Mouse (Mus musculus) embryonic facial prominence, embryonic 13.5 days (tissue): ENCODE measurements around the gene Eddm3b. TPM values are rescaled to one million over a fixed set of nuclear protein-coding genes. Genes with fewer than 3 reads are reported as not detected.
"Not testable (repeated sequence)": the region's sequence is repeated elsewhere in the genome, so short reads cannot be mapped to it uniquely, and the experiment has no call there.

Experiments
- ATAC-seq: fragments of 200-750 bp; cut with Nextera tagmentation; 2 replicates; pipeline ENCODE4 v1.8.0; 2017; ENCODE audit warnings: low read depth; ENCODE audit not compliant: insufficient number of reproducible peaks, insufficient read depth, low FRiP score, low TSS enrichment
- H3K27ac ChIP-seq: fragments of 300-500 bp; sonication (generic); 2 replicates; pipeline ENCODE4 v1.5.1; 2015; ENCODE audit warnings: moderate library complexity, mild to moderate bottlenecking, inconsistent platforms
- H3K27me3 ChIP-seq: fragments of 300-500 bp; sonication (generic); 2 replicates; pipeline ENCODE4 v1.6.1; 2015; ENCODE audit warnings: mild to moderate bottlenecking, inconsistent platforms
- H3K36me3 ChIP-seq: fragments of 300-500 bp; sonication (generic); 2 replicates; pipeline ENCODE4 v1.6.1; 2015; ENCODE audit warnings: mild to moderate bottlenecking, inconsistent platforms
- H3K4me1 ChIP-seq: fragments of 300-500 bp; sonication (generic); 2 replicates; pipeline ENCODE4 v1.6.1; 2015; ENCODE audit warnings: inconsistent platforms
- H3K4me2 ChIP-seq: fragments of 300-500 bp; sonication (generic); 2 replicates; pipeline ENCODE4 v1.6.1; 2015; ENCODE audit warnings: moderate library complexity, mild to moderate bottlenecking, inconsistent platforms
- H3K4me3 ChIP-seq: fragments of 300-500 bp; sonication (generic); 2 replicates; pipeline ENCODE4 v1.5.1; 2015; ENCODE audit warnings: mild to moderate bottlenecking, inconsistent platforms
- H3K9ac ChIP-seq: fragments of 300-500 bp; sonication (generic); 2 replicates; pipeline ENCODE4 v1.6.1; 2015; ENCODE audit warnings: mild to moderate bottlenecking, inconsistent platforms
- H3K9me3 ChIP-seq: fragments of 300-500 bp; sonication (generic); 2 replicates; pipeline ENCODE4 v1.6.1; 2016; ENCODE audit warnings: inconsistent platforms
- whole genome bisulfite sequencing: fragments of 180-500 bp; shearing (Covaris S2); methylation state at CpG from one replicate; pipeline ENCODE4 v1.1.7; 2015; ENCODE audit warnings: mixed read lengths; 5-methylcytosine and 5-hydroxymethylcytosine counted together
- polyA plus RNA-seq: library from polyadenylated mRNA; unstranded; fragments of >200 nt; fragmentation: Nextera tagmentation; extraction: Ambion mirVana; gene quantifications from 2 replicates; pipeline ENCODE4 v1.2.1, GENCODE M21; 2015

The Eddm3b gene
- polyA plus RNA-seq, 1 experiment from 2014 or later = not detected

DNA sequence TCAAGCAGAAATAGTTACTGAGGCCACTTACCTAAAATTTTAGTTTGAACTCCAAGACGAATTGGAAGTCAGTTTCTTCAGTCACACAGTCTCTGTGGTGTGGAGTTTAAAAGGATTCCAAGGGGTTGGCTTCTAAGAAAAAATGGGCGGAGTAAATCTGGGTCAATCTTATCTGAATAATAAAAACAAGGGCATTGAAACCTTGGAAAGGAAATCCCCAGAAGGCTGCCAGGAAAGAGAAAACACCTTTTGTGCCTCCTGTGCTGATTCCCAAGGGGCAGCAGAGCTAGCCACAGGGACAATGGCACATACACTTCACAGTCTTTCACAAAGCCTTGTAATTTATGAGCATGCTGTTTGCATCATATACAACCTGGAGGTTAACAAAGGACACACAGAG lies 32.5 kb downstream of the Eddm3b start, which contains the start of gene Rnase1:
TSS of gene Rnase1 (minus strand) at position 101 of the 400 bp plus-strand sequence.
- no peaks in the 10 kb centered on the region for H3K9me3 ChIP-seq
- no peak within 1 kb of the TSS for H3K4me3 ChIP-seq
- ATAC-seq = no peak
- 51% methylated on average over 2 of the region's 2 CpGs for WGBS
- H3K9ac ChIP-seq = no peak within 1 kb of the TSS
- no peaks in the 10 kb centered on the region for H3K36me3 ChIP-seq
- no peaks in the 10 kb centered on the region for H3K4me1 ChIP-seq
- H3K27ac ChIP-seq = no peak within 1 kb of the TSS
- H3K27me3 ChIP-seq = no peaks in the 10 kb centered on the region
- H3K4me2 ChIP-seq = no peak within 1 kb of the TSS

DNA sequence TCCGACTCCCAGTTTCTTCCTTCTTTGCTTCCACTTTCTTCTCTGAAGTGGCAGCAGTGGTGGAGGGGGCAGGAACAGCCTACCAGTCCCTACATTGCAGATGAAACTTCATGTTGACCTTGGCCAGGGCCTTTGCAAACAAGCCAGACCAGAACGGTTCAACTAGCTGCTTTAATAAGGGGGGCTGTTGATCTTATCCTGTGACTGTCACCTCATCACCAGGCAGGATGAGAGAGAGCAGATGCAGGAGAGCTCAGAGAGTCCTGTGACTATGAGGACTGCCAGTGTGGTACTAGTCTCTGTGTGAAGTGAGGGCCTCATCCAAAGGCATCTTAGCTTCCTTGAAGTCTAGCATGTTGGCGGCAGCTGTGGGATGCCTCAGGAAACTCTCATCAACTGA lies 33.8 kb downstream of the Eddm3b start:
- ATAC-seq = no peak
- Histone ChIP-seq H3K27ac (no peak overlapping the region), H3K4me1 (no peaks in the 10 kb centered on the region), H3K4me2 (no peak overlapping the region), H3K9ac (no peak overlapping the region), H3K9me3 (no peaks in the 10 kb centered on the region), H3K4me3 (no peak overlapping the region), H3K36me3 (no peaks in the 10 kb centered on the region), H3K27me3 (no peaks in the 10 kb centered on the region)
- 81% methylated on average over 3 of the region's 3 CpGs for WGBS

DNA sequence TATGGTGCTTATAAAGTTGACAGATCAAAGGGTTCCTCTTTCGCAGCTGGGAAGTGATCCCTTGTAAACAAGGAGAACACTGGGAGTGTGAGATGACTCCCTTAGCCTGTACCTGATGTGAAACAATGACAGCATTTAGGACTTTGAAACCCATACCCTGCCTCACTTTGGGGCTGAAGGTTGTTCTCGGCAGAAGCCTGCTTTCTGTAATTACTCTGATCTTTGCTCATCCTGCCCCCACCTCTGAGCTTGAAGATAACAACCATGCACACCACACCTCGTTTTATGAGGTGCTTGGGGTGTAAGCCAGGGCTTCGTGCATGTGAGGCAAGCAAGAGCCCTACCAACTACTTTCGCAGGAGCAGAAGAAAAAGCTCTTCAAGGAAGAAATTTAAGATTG lies 34.9 kb downstream of the Eddm3b start:
- H3K27me3 ChIP-seq = no peaks in the 10 kb centered on the region
- no peaks in the 10 kb centered on the region for H3K4me1 ChIP-seq
- H3K4me2 ChIP-seq = no peak overlapping the region
- H3K36me3 ChIP-seq = no peaks in the 10 kb centered on the region
- no peak overlapping the region for H3K9ac ChIP-seq
- H3K27ac ChIP-seq = no peak overlapping the region
- ATAC-seq = no peak
- WGBS = 47% methylated on average over 5 of the region's 5 CpGs
- no peaks in the 10 kb centered on the region for H3K9me3 ChIP-seq
- no peak overlapping the region for H3K4me3 ChIP-seq

DNA sequence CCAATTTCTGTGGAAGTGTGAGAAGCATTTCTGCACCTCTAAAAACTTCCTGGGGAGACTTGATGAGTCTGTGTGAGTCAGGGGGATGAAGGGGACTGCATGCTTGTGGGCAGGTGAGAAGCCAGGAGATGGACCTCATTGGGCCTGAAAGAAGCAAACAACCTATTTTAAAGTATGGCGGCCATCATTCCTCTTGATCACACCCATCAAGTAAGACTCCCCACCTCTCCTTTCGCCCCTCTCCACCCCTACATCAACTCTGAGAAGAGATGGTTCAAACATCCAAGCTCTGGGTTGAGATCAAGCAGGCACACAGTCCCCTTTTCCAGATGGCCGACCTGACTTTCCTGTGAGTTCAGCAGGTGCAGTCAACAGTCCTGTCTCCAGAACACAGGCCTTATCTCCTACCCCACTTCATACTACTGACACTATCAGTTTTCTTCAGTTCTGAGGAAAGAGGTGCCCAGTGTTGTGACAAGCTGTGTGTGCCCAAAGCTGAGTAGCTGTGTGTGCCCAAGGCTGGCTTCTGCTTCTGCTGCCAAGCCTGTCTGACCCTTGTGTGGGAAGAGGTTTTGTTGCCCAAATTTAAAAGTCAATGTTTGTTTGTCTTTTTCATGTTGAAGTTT lies 36.1 kb downstream of the Eddm3b start:
- H3K36me3 ChIP-seq = no peaks in the 10 kb centered on the region
- no peak overlapping the region for H3K4me2 ChIP-seq
- H3K9ac ChIP-seq = no peak overlapping the region
- ATAC-seq = no peak
- no peak overlapping the region for H3K4me3 ChIP-seq
- no peaks in the 10 kb centered on the region for H3K4me1 ChIP-seq
- no peak overlapping the region for H3K27ac ChIP-seq
- H3K9me3 ChIP-seq = no peaks in the 10 kb centered on the region
- no peaks in the 10 kb centered on the region for H3K27me3 ChIP-seq
- 79% methylated on average over 3 of the region's 3 CpGs for WGBS

DNA sequence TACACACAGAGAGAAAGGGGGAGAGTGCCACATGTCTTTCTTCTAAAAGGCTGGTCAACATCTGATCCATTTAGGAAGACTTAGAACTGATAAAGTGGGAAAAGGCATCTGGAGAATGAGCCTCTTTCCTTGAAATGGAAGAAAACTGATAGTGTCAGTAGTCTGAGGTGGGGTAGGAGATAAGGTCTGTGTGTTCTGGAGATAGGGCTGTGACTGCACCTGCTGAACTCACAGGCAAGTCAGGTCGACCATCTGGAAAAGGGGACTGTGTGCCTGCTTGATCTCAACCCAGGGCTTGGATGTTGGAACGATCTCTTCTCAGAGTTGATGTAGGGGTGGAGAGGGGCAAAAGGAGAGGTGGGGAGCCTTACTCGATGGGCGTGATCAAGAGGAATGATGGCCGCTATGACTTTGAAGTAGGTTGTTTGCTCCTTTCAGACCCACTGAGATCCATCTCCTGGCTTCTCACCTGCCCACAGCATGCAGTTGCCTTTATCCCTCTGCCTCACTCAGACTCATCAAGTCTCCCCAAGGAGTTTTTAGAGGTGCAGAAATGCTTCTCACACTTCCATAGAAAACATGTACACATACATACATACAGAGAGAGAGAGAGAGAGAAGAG lies 38.1 kb downstream of the Eddm3b start:
- no peak overlapping the region for H3K9ac ChIP-seq
- no peak for ATAC-seq
- 84% methylated on average over 5 of the region's 5 CpGs for WGBS
- no peak overlapping the region for H3K4me3 ChIP-seq
- no peaks in the 10 kb centered on the region for H3K9me3 ChIP-seq
- H3K27ac ChIP-seq = no peak overlapping the region
- no peaks in the 10 kb centered on the region for H3K27me3 ChIP-seq
- no peaks in the 10 kb centered on the region for H3K36me3 ChIP-seq
- no peak overlapping the region for H3K4me2 ChIP-seq
- no peaks in the 10 kb centered on the region for H3K4me1 ChIP-seq

DNA sequence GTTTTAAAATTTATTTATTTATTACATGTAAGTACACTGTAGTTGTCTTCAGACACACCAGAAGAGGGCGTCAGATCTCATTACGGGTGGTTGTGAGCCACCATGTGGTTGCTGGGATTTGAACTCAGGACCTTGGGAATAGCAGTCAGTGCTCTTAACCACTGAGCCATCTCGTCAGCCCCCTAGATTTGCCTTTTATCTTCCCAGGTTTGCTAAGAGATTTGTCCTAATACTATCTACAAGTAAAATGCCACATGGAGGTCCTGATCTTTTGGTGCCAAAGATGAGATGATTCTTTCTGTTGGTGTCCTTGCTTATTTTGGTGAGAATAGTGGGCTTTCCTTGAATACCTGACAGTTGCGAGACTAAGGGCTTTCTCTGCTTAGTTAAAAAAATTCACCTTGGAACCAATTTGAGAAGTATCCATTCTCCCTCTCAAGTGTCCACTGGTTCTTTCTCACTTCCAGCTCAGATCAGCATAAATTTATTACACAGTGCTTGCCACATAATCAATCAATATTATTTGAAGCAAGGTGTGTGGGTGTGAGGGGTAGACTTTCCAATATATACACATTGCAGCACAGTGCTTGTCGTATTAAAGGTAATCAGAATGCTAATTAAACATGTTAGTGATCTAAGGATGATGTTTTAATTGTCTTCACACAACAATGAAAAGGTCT lies 42.0 kb downstream of the Eddm3b start:
- WGBS = 88% methylated on average over 5 of the region's 5 CpGs
- H3K9ac ChIP-seq = no peak overlapping the region
- H3K4me2 ChIP-seq = no peak overlapping the region
- ATAC-seq = no peak
- H3K9me3 ChIP-seq = no peaks in the 10 kb centered on the region
- no peak overlapping the region for H3K4me3 ChIP-seq
- H3K4me1 ChIP-seq = no peaks in the 10 kb centered on the region
- no peak overlapping the region for H3K27ac ChIP-seq
- H3K27me3 ChIP-seq = no peaks in the 10 kb centered on the region
- no peaks in the 10 kb centered on the region for H3K36me3 ChIP-seq

DNA sequence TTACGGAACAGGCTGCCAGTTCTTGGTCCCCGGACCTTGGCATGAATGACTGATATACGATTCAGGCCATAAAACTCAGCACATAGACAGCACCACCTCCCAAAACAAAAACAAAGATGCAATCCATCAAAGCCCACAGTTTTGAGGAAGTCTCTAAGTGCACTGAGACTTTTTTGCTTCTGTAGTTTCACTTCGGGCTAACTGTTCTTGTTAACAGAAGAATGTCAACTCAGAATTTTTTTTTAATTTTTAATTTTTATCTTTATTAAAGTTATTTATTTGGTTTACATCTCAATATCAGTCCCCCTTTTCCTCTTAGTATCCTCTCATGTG lies 42.5 kb downstream of the Eddm3b start:
- Histone ChIP-seq H3K9ac (no peak overlapping the region), H3K27ac (no peak overlapping the region), H3K9me3 (no peaks in the 10 kb centered on the region), H3K36me3 (no peaks in the 10 kb centered on the region), H3K4me2 (no peak overlapping the region), H3K4me1 (no peaks in the 10 kb centered on the region), H3K4me3 (no peak overlapping the region), H3K27me3 (no peaks in the 10 kb centered on the region)
- WGBS = 91% methylated on average over 4 of the region's 4 CpGs
- ATAC-seq = no peak

DNA sequence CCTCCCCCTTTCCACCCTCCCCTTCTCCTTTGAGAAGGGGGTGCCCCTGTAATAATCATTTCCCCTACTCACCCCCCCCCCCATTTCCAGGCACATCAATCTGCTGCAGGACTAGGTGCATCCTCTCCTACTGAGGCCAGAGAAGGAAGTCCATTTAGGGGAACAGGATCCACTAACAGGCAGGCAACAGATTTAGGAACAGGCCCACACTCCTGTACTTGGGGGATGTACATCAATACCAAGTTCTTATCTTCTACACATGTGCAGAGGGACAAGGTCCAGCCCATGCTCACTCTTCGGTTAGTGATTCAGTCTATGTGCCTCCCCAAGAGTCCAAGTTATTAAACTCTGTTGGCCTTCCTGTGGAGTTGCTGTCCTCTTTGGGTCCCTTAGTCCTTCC lies 42.8 kb downstream of the Eddm3b start:
- H3K9ac ChIP-seq = no peak overlapping the region
- H3K27ac ChIP-seq = no peak overlapping the region
- H3K4me3 ChIP-seq = no peak overlapping the region
- no peaks in the 10 kb centered on the region for H3K27me3 ChIP-seq
- H3K9me3 ChIP-seq = no peaks in the 10 kb centered on the region
- ATAC-seq = no peak
- 100% methylated on average over 1 of the region's 1 CpGs for WGBS
- H3K4me1 ChIP-seq = no peaks in the 10 kb centered on the region
- H3K36me3 ChIP-seq = no peaks in the 10 kb centered on the region
- H3K4me2 ChIP-seq = no peak overlapping the region

DNA sequence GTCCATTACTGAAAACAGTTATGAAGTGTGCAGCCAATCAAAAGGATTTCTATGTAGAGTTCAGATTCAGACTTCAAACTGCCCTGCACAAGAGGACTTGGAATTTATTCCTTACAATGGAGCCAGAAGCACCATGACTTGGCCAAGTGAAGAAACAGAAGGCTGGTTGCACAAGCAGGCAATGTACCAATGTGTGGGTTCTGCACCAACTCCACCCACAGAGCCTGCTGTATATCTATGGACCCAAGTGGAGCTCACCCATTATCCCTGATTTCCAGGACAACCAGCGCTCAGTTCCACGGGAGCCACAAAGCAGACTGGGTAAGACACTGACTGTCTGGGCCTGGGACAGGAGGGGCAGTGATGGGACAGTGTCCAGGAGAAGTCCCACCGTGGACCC lies 47.8 kb downstream of the Eddm3b start, which contains the start of gene Rnase2b:
TSS of gene Rnase2b (plus strand) at position 285 of the 400 bp plus-strand sequence.
- not testable (repeated sequence) for H3K27me3 ChIP-seq, ATAC-seq, H3K36me3 ChIP-seq, H3K4me1 ChIP-seq, H3K4me3 ChIP-seq, H3K27ac ChIP-seq, H3K9me3 ChIP-seq, H3K9ac ChIP-seq, H3K4me2 ChIP-seq
- 95% methylated on average over 3 of the region's 3 CpGs for WGBS

DNA sequence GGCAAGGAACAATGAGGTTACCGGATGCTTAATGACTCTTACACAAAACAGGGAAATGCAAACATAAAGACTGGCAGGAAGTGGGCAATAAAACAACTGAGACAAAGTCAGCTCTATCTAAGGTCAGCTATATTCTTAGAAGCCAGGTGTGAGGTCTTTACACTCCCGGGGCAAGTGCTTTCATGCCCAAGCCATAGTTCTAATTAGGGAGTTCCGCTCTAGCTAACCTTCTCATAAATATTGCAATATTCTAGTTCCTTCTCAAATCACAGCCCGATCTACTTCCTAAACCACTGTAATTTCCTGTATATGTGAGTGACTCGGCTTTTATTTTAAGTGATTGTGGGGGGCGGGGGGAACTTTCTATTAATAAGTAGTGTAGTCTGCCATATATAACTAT lies 49.1 kb downstream of the Eddm3b start:
- H3K9me3 ChIP-seq, H3K9ac ChIP-seq, H3K27me3 ChIP-seq, H3K4me1 ChIP-seq, H3K27ac ChIP-seq, H3K4me2 ChIP-seq, ATAC-seq, H3K4me3 ChIP-seq, H3K36me3 ChIP-seq: not testable (repeated sequence)
- 88% methylated on average over 6 of the region's 6 CpGs for WGBS

DNA sequence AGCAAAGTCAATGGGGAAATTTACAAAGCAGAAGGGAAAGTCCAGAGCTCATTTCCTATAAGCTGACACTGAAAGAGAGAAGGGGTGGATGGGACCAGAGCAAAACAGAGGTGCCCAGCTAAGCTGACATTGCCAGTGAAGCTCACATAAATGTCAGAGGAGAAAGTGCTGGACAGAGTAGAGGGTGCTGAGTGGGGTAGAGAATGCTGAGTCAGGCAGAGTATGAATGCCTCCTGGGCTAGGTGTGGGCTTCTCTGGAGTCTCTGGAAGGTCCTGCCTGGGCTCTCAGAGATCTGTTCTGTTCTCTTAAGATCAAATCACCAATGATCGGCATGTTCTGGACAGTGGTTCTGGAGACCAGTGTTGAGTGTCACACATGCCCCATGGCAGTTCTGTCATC lies 51.2 kb downstream of the Eddm3b start:
- Histone ChIP-seq H3K27me3 (no peaks in the 10 kb centered on the region), H3K27ac (no peak overlapping the region), H3K36me3 (no peaks in the 10 kb centered on the region), H3K4me3 (no peak overlapping the region), H3K4me2 (no peak overlapping the region), H3K9me3 (no peaks in the 10 kb centered on the region), H3K9ac (no peak overlapping the region), H3K4me1 (no peaks in the 10 kb centered on the region)
- ATAC-seq = no peak
- 93% methylated on average over 1 of the region's 1 CpGs for WGBS

DNA sequence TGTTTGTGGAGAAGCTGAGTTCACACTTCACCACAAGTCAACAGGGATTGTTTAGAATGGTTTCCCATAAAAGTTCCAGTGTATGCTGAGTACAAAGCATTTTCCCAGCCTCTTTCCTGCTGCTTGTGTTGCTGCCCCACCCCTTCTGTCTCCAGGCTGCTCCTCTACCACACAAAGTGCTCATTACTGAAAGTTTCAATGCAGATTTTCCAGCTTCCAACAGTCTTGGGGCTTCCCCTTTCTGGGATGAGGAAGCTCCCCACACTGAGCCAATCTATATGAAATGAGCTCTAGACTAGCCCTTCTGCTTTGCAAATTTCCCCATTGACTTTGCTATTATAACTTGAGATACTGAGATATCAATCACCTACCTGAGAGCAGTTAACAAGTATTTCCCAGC lies 51.8 kb downstream of the Eddm3b start:
- no peaks in the 10 kb centered on the region for H3K9me3 ChIP-seq
- H3K4me1 ChIP-seq = no peaks in the 10 kb centered on the region
- no peak overlapping the region for H3K27ac ChIP-seq
- no peaks in the 10 kb centered on the region for H3K27me3 ChIP-seq
- H3K9ac ChIP-seq = no peak overlapping the region
- ATAC-seq = no peak
- no peak overlapping the region for H3K4me3 ChIP-seq
- H3K36me3 ChIP-seq = no peaks in the 10 kb centered on the region
- no peak overlapping the region for H3K4me2 ChIP-seq
